Mouse (Mus musculus): ENCODE data around the gene Haao. TPM values are rescaled to one million over a fixed set of nuclear protein-coding genes. Genes with fewer than 3 reads are reported as not detected.

Gene Haao
- polyA plus RNA-seq, 3 experiments from 2014 or later = 0.89 to 4.4 (median 1.1) TPM

Other genes starting within 250 kb of the Haao start
- gene Kcng3, start 216.1 kb downstream of the Haao start, polyA plus RNA-seq (2017; shearing (Covaris generic)) = not detected
- gene Mta3, start 141.8 kb downstream of the Haao start, polyA plus RNA-seq (2017; shearing (Covaris generic)) = 10 to 100 TPM; 70.5 to 87.9 (median 74.9) TPM

Data from inflammation-experienced regulatory T-cells, adult 6 months (primary cell).